Mouse (Mus musculus) G1E (cell line): ENCODE results near the gene Bnip2. TPM values are rescaled to one million over a fixed set of nuclear protein-coding genes. Genes with fewer than 3 reads are reported as not detected.
"Not testable (repeated sequence)": the region's sequence is repeated elsewhere in the genome, so short reads cannot be mapped to it uniquely, and the experiment has no call there.

Experiments
- ATAC-seq: 2 replicates; pipeline ENCODE4 v1.8.0; 2016; ENCODE audit warnings: mild to moderate bottlenecking; ENCODE audit not compliant: insufficient number of reproducible peaks, poor library complexity, low FRiP score, severe bottlenecking; ENCODE audit errors: extremely low read depth
- DNase-seq: peaks from one replicate; pipeline ENCODE4 v3.0.0; 2012; ENCODE audit warnings: low spot score
- H3K27me3 ChIP-seq: 2 replicates; pipeline ENCODE4 v1.6.1; 2012; ENCODE audit warnings: mild to moderate bottlenecking, low read length, inconsistent platforms; ENCODE audit not compliant: insufficient read depth
- H3K36me3 ChIP-seq: replicated peaks from 2 replicates; pipeline ENCODE3; 2012; ENCODE audit warnings: mild to moderate bottlenecking, inconsistent platforms
- H3K4me1 ChIP-seq: 2 replicates; pipeline ENCODE4 v1.6.1; 2012; ENCODE audit warnings: low read depth, low read length, inconsistent platforms, mixed read lengths; ENCODE audit not compliant: insufficient read depth
- H3K4me3 ChIP-seq: 2 replicates; pipeline ENCODE4 v1.5.1; 2012; ENCODE audit warnings: low read depth, mild to moderate bottlenecking, inconsistent platforms, low read length, moderate library complexity, mixed read lengths
- H3K9me3 ChIP-seq: replicated peaks from 2 replicates; pipeline ENCODE4 v1.6.1; 2012; ENCODE audit warnings: inconsistent platforms
- CTCF ChIP-seq: IDR thresholded peaks from 2 replicates; pipeline ENCODE4 v1.5.1; 2012; ENCODE audit warnings: low read depth, low read length, inconsistent platforms, mixed read lengths
- GATA1 ChIP-seq: IDR thresholded peaks from 2 replicates; pipeline ENCODE4 v1.6.1; 2012; ENCODE audit warnings: borderline replicate concordance, low read length, inconsistent platforms, mixed read lengths
- GATA2 ChIP-seq: IDR thresholded peaks from 2 replicates; pipeline ENCODE4 v1.6.1; 2012; ENCODE audit warnings: low read depth, low read length, inconsistent platforms, borderline replicate concordance
- POLR2AphosphoS5 ChIP-seq: IDR thresholded peaks from 2 replicates; pipeline ENCODE4 v1.6.1; 2012; ENCODE audit warnings: low read depth, low read length, inconsistent platforms; ENCODE audit not compliant: insufficient replicate concordance
- TAL1 ChIP-seq: conservative IDR thresholded peaks from 2 replicates; pipeline ENCODE4 v1.6.1; 2012; ENCODE audit warnings: low read depth, low read length, inconsistent platforms, mixed read lengths
- polyA plus RNA-seq: library from polyadenylated mRNA; stranded (reverse); fragments of >175 nt; gene quantifications from 2 replicates; pipeline ENCODE4 v1.2.3, GENCODE M21; 2012
- total RNA-seq, 2 experiments: library from RNA; stranded (forward) in 1 of 2; stranded (reverse) in 1 of 2; fragments of 200-1000 nt in 1 of 2; fragments of >200 nt in 1 of 2; fragmentation: Nextera tagmentation in 1 of 2; gene quantifications; 2 replicates each; pipeline ENCODE4 v1.2.3; 2014 to 2017

Bnip2 gene
- total and polyA plus RNA-seq, 3 experiments = 38.0 to 186 (median 106) TPM

GRCm38 (mm10) chr9:70018879-70019278 is 29.6 kb downstream of the Bnip2 start:
- DNase-seq (no peak), ATAC-seq (no peak)
- peaks cover 62% of the 10 kb centered on the region for H3K36me3 ChIP-seq
- peaks cover 46% of the 10 kb centered on the region for H3K4me1 ChIP-seq
- H3K9me3 ChIP-seq = no peaks in the 10 kb centered on the region
- H3K4me3 ChIP-seq = no peak overlapping the region
- no peaks in the 10 kb centered on the region for H3K27me3 ChIP-seq
- TF ChIP-seq CTCF (no peak), GATA2 (no peak)

GRCm38 (mm10) chr9:70021610-70022009 is 32.3 kb downstream of the Bnip2 start:
- TF ChIP-seq POLR2AphosphoS5 = no peak
- no peak for TF ChIP-seq TAL1
- TF ChIP-seq GATA1 = no peak
- no peak for TF ChIP-seq GATA2
- TF ChIP-seq CTCF = no peak
- Histone ChIP-seq H3K4me3 (no peak overlapping the region), H3K36me3 (peaks cover 49% of the 10 kb centered on the region), H3K4me1 (peaks cover 38% of the 10 kb centered on the region), H3K9me3 (no peaks in the 10 kb centered on the region), H3K27me3 (no peaks in the 10 kb centered on the region)
- DNase-seq (no peak), ATAC-seq (no peak)

- Histone ChIP-seq H3K4me3 (no peak overlapping the region), H3K27me3 (no peaks in the 10 kb centered on the region; the same call in 1 of the 2 replicates), H3K4me1 (peaks cover 34% of the 10 kb centered on the region), H3K36me3 (peaks cover 45% of the 10 kb centered on the region), H3K9me3 (no peaks in the 10 kb centered on the region)
- no peak for TF ChIP-seq POLR2AphosphoS5
- TF ChIP-seq GATA2 = no peak
- no peak for TF ChIP-seq TAL1
- no peak for TF ChIP-seq GATA1
- TF ChIP-seq CTCF = no peak
- DNase-seq (no peak), ATAC-seq (no peak)
Measured at GRCm38 (mm10) chr9:70022083-70022482, 32.8 kb downstream of the Bnip2 start.

DNA sequence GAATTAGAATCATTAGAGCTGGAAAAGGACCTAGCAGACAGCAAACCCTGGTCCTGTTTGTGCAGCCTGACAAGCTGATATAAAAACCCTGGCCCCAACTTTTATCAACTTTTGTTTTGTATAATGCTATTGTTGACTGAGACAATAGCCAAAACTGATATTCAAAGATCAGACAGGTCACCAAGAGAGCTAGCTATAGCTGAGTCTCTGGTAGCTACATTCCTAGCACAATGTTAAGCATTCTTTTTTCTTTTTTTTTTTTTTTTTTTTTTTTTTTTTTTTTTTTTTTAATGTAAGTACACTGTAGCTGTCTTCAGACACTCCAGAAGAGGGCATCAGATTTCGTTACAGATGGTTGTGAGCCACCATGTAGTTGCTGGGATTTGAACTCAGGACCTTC is 34.3 kb downstream of the Bnip2 start:
- H3K36me3 ChIP-seq = peaks cover 35% of the 10 kb centered on the region
- H3K9me3 ChIP-seq, ATAC-seq, H3K27me3 ChIP-seq, H3K4me3 ChIP-seq, DNase-seq: not testable (repeated sequence)
- H3K4me1 ChIP-seq = peaks cover 32% of the 10 kb centered on the region

DNA sequence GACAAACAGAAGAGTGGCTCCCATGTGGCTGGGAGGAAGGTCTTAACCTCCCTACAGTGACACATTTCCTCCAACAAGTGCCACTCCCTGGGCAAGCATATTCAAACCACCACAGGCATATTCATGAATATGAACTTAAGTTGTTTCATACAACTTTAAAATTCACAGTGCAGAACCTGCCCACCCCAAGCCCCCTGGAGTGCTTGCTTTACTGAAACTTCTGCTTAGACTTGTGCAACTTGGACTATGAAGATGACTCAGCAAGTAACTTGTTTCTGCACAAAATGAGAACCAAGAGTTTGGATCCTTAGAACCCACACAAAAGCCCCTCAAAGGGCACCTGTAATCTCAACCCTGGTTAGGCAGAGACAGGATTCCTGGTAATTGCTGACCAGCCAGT is 35.4 kb downstream of the Bnip2 start:
- Histone ChIP-seq H3K36me3 (peaks cover 29% of the 10 kb centered on the region), H3K4me1 (peaks cover 29% of the 10 kb centered on the region), H3K4me3 (no peak overlapping the region), H3K27me3 (peaks cover 4% of the 10 kb centered on the region), H3K9me3 (no peaks in the 10 kb centered on the region)
- no peak for ATAC-seq
- TF ChIP-seq GATA1 (no peak), CTCF (no peak), GATA2 (no peak), TAL1 (no peak), POLR2AphosphoS5 (no peak)
- no peak for DNase-seq

- Histone ChIP-seq H3K4me3 (no peak overlapping the region), H3K4me1 (peaks cover 29% of the 10 kb centered on the region), H3K9me3 (no peaks in the 10 kb centered on the region), H3K36me3 (peaks cover 21% of the 10 kb centered on the region), H3K27me3 (peaks cover 10% of the 10 kb centered on the region)
- no peak for TF ChIP-seq TAL1
- TF ChIP-seq CTCF = no peak
- no peak for TF ChIP-seq POLR2AphosphoS5
- no peak for TF ChIP-seq GATA2
- no peak for TF ChIP-seq GATA1
- ATAC-seq (no peak), DNase-seq (no peak)
Measured at GRCm38 (mm10) chr9:70025365-70026012, 36.2 kb downstream of the Bnip2 start.

- H3K9me3 ChIP-seq = no peaks in the 10 kb centered on the region
- TF ChIP-seq POLR2AphosphoS5 (no peak), CTCF (no peak), TAL1 (no peak), GATA2 (no peak), GATA1 (no peak)
- H3K36me3 ChIP-seq = no peaks in the 10 kb centered on the region
- peaks cover 4% of the 10 kb centered on the region; the same call in 1 of the 2 replicates for H3K4me1 ChIP-seq
- ATAC-seq (no peak), DNase-seq (no peak)
- H3K27me3 ChIP-seq = peaks cover 51% of the 10 kb centered on the region
- H3K4me3 ChIP-seq = no peak overlapping the region
Measured at GRCm38 (mm10) chr9:70032167-70032566, 42.9 kb downstream of the Bnip2 start.
